Mouse (Mus musculus) CH12.LX (cell line): ENCODE measurements around the gene Panx3. TPM values are rescaled to one million over a fixed set of nuclear protein-coding genes. Genes with fewer than 3 reads are reported as not detected.

Experiments used
- DNase-seq: peaks from one replicate; pipeline ENCODE4 v3.0.0-alpha.2; 2013; ENCODE audit errors: extremely low read depth
- H3K27ac ChIP-seq: 2 replicates; pipeline ENCODE4 v1.5.1; 2012; ENCODE audit warnings: low read depth, mild to moderate bottlenecking, control low read depth, moderate library complexity; ENCODE audit not compliant: insufficient read depth
- H3K27me3 ChIP-seq: replicated peaks from 2 replicates; pipeline ENCODE3; 2012; ENCODE audit warnings: inconsistent platforms
- H3K36me3 ChIP-seq, 2 experiments: replicated peaks in 1 of 2; 2 replicates each; pipeline versions ENCODE3 to v1.6.1; 2012; ENCODE audit warnings: inconsistent platforms in 1 of 2, low read length in 1 of 2, mild to moderate bottlenecking in 1 of 2, mixed read lengths in 1 of 2, moderate library complexity in 1 of 2; ENCODE audit not compliant: control insufficient read depth in 1 of 2, insufficient read depth in 1 of 2
- H3K4me1 ChIP-seq, 2 experiments: 2 replicates each; pipeline ENCODE4 v1.6.1; 2012; ENCODE audit warnings: inconsistent platforms in 1 of 2, moderate library complexity in 1 of 2; ENCODE audit not compliant: insufficient read depth in 2 of 2, control insufficient read depth in 1 of 2
- H3K4me2 ChIP-seq: 2 replicates; pipeline ENCODE4 v1.6.1; 2012; ENCODE audit warnings: low read depth, mild to moderate bottlenecking, control low read depth; ENCODE audit not compliant: poor library complexity, insufficient read depth, severe bottlenecking
- H3K4me3 ChIP-seq, 3 experiments: fragments of 150-350 bp in 1 of 3; sonication (generic) in 1 of 3; replicated peaks in 1 of 3; 2 replicates each; pipeline versions ENCODE3 to v1.5.1; 2011 to 2012; ENCODE audit warnings: low read depth in 2 of 3, low read length in 2 of 3, mild to moderate bottlenecking in 2 of 3, moderate library complexity in 2 of 3, control low read depth in 1 of 3, improper control_type of control experiment in 1 of 3, inconsistent platforms in 1 of 3, mixed read lengths in 1 of 3; ENCODE audit not compliant: poor library complexity in 1 of 3
- H3K79me2 ChIP-seq: replicated peaks from 2 replicates; pipeline ENCODE4 v1.6.1; 2012; ENCODE audit warnings: mild to moderate bottlenecking, moderate library complexity; ENCODE audit not compliant: control insufficient read depth, poor library complexity, insufficient read depth, severe bottlenecking; ENCODE audit errors: extremely low read depth
- H3K9ac ChIP-seq: 2 replicates; pipeline ENCODE4 v1.6.1; 2012; ENCODE audit warnings: low read depth, mild to moderate bottlenecking, control low read depth, moderate library complexity; ENCODE audit not compliant: insufficient read depth
- H3K9me3 ChIP-seq: replicated peaks from 2 replicates; pipeline ENCODE3; 2012; ENCODE audit warnings: low read length, inconsistent platforms, mixed read lengths
- BHLHE40 ChIP-seq: IDR thresholded peaks from 2 replicates; pipeline ENCODE4 v1.6.1; 2011; ENCODE audit warnings: mild to moderate bottlenecking, low read depth, low read length, improper control_type of control experiment
- CHD1 ChIP-seq: IDR thresholded peaks from 2 replicates; pipeline ENCODE4 v1.6.1; 2012; ENCODE audit warnings: low read depth, low read length, improper control_type of control experiment, inconsistent platforms
- CHD2 ChIP-seq: IDR thresholded peaks from 2 replicates; pipeline ENCODE4 v1.6.1; 2011; ENCODE audit warnings: low read length, improper control_type of control experiment
- E2F4 ChIP-seq: IDR thresholded peaks from 2 replicates; pipeline ENCODE4 v1.6.1; 2011; ENCODE audit warnings: low read depth, low read length, improper control_type of control experiment; ENCODE audit not compliant: insufficient replicate concordance
- ELF1 ChIP-seq: IDR thresholded peaks from 2 replicates; pipeline ENCODE4 v1.6.1; 2014; ENCODE audit warnings: low read depth, mild to moderate bottlenecking, inconsistent platforms, low read length, improper control_type of control experiment
- EP300 ChIP-seq: IDR thresholded peaks from 2 replicates; pipeline ENCODE4 v1.6.1; 2011; ENCODE audit warnings: low read length, improper control_type of control experiment
- ETS1 ChIP-seq: conservative IDR thresholded peaks from 2 replicates; pipeline ENCODE4 v1.6.1; 2012; ENCODE audit warnings: low read depth, mild to moderate bottlenecking, inconsistent platforms, low read length, improper control_type of control experiment, moderate library complexity
- HCFC1 ChIP-seq: IDR thresholded peaks from 2 replicates; pipeline ENCODE4 v1.6.1; 2012; ENCODE audit warnings: low read depth, mild to moderate bottlenecking, inconsistent platforms, low read length, improper control_type of control experiment
- IRF4 ChIP-seq: IDR thresholded peaks from 2 replicates; pipeline ENCODE4 v1.6.1; 2014; ENCODE audit warnings: low read depth, mild to moderate bottlenecking, inconsistent platforms, low read length, improper control_type of control experiment
- MAFK ChIP-seq: IDR thresholded peaks from 2 replicates; pipeline ENCODE4 v1.6.1; 2011; ENCODE audit warnings: low read length, improper control_type of control experiment; ENCODE audit not compliant: insufficient replicate concordance
- MAX ChIP-seq: IDR thresholded peaks from 2 replicates; pipeline ENCODE4 v1.6.1; 2011; ENCODE audit warnings: low read length, improper control_type of control experiment
- MEF2A ChIP-seq: IDR thresholded peaks from 2 replicates; pipeline ENCODE4 v1.6.1; 2014; ENCODE audit warnings: low read depth, mild to moderate bottlenecking, inconsistent platforms, low read length, improper control_type of control experiment, borderline replicate concordance
- MXI1 ChIP-seq: IDR thresholded peaks from 2 replicates; pipeline ENCODE4 v1.6.1; 2011; ENCODE audit warnings: mild to moderate bottlenecking, low read depth, low read length, improper control_type of control experiment
- MYC ChIP-seq: IDR thresholded peaks from 2 replicates; pipeline ENCODE4 v1.6.1; 2011; ENCODE audit warnings: low read depth, mild to moderate bottlenecking, improper control_type of control experiment, low read length
- NELFE ChIP-seq: IDR thresholded peaks from 2 replicates; pipeline ENCODE4 v1.6.1; 2011; ENCODE audit warnings: low read depth, low read length, improper control_type of control experiment
- NRF1 ChIP-seq: IDR thresholded peaks from 2 replicates; pipeline ENCODE4 v1.6.1; 2014; ENCODE audit warnings: low read depth, mild to moderate bottlenecking, inconsistent platforms, low read length, improper control_type of control experiment, moderate library complexity
- PAX5 ChIP-seq: IDR thresholded peaks from 2 replicates; pipeline ENCODE4 v1.6.1; 2012; ENCODE audit warnings: low read length, inconsistent platforms, mixed read lengths
- POLR2A ChIP-seq: IDR thresholded peaks from 2 replicates; pipeline ENCODE4 v1.6.1; 2011; ENCODE audit warnings: low read depth, mild to moderate bottlenecking, improper control_type of control experiment, low read length
- POLR2AphosphoS2 ChIP-seq: IDR thresholded peaks from 2 replicates; pipeline ENCODE4 v1.6.1; 2011; ENCODE audit warnings: low read depth, low read length, improper control_type of control experiment
- RAD21 ChIP-seq: IDR thresholded peaks from 2 replicates; pipeline ENCODE4 v1.6.1; 2011; ENCODE audit warnings: low read depth, mild to moderate bottlenecking, low read length, improper control_type of control experiment, moderate library complexity
- RCOR1 ChIP-seq: conservative IDR thresholded peaks from 2 replicates; pipeline ENCODE4 v1.6.1; 2012; ENCODE audit warnings: low read depth, mild to moderate bottlenecking, inconsistent platforms, low read length, improper control_type of control experiment
- SIN3A ChIP-seq: IDR thresholded peaks from 2 replicates; pipeline ENCODE4 v1.6.1; 2012; ENCODE audit warnings: low read length, improper control_type of control experiment, inconsistent platforms
- SMC3 ChIP-seq: IDR thresholded peaks from 2 replicates; pipeline ENCODE4 v1.6.1; 2011; ENCODE audit warnings: low read depth, low read length, improper control_type of control experiment
- TBP ChIP-seq: conservative IDR thresholded peaks from 2 replicates; pipeline ENCODE4 v1.6.1; 2011; ENCODE audit warnings: low read depth, low read length, improper control_type of control experiment
- UBTF ChIP-seq: IDR thresholded peaks from 2 replicates; pipeline ENCODE4 v1.6.1; 2012; ENCODE audit warnings: low read depth, mild to moderate bottlenecking, inconsistent platforms, low read length, improper control_type of control experiment, moderate library complexity
- USF1 ChIP-seq: IDR thresholded peaks from 2 replicates; pipeline ENCODE4 v1.6.1; 2014; ENCODE audit warnings: low read depth, mild to moderate bottlenecking, inconsistent platforms, low read length, improper control_type of control experiment
- USF2 ChIP-seq: conservative IDR thresholded peaks from 2 replicates; pipeline ENCODE4 v1.6.1; 2011; ENCODE audit warnings: low read depth, low read length, improper control_type of control experiment
- ZKSCAN1 ChIP-seq: IDR thresholded peaks from 2 replicates; pipeline ENCODE4 v1.6.1; 2012; ENCODE audit warnings: low read depth, inconsistent platforms, low read length, improper control_type of control experiment, borderline replicate concordance
- ZMIZ1 ChIP-seq: IDR thresholded peaks from 2 replicates; pipeline ENCODE4 v1.6.1; 2012; ENCODE audit warnings: low read depth, mild to moderate bottlenecking, inconsistent platforms, low read length, improper control_type of control experiment
- dilution Hi-C: fragments of 300-500 bp; cut with MboI; formaldehyde crosslinking; loops from 2 replicates; pipeline ENCODE4 v1.14.3; 2020; ENCODE audit warnings: low sequenced_read_pairs; ENCODE audit not compliant: extremely low pct_unique_long_range_greater_than_20kb, extremely low pct_ligation_motif_present
- in situ Hi-C: fragments of 300-500 bp; cut with MboI; formaldehyde crosslinking; loops from 3 replicates; pipeline ENCODE4 v1.14.3; 2019; ENCODE audit warnings: low sequenced_read_pairs, low pct_ligation_motif_present, low pct_unique_long_range_greater_than_20kb, mixed read lengths
- polyA plus RNA-seq: library from polyadenylated mRNA; unstranded; fragments of >175 nt; gene quantifications from 2 replicates; pipeline ENCODE4 v1.2.1, GENCODE M21; 2012; ENCODE audit warnings: low read depth; ENCODE audit not compliant: insufficient read length
- total RNA-seq, 2 experiments: library from RNA; depleted of rRNA; stranded (reverse); fragments of 300-350 nt in 1 of 2; fragments of >200 nt in 1 of 2; gene quantifications; 2 replicates each; pipeline ENCODE4 v1.2.3; 2012 to 2014

Gene Panx3
- total and polyA plus RNA-seq, 3 experiments, result not detected

- dilution Hi-C loops, result no loop called here
- no peaks in the 10 kb centered on the region for H3K9me3 ChIP-seq
- in situ Hi-C loops, result no loop called here
- peak within 1 kb of the TSS; percentile 70 for H3K27ac ChIP-seq
- peaks cover 0 to 8% of the 10 kb centered on the region in 2 experiments; a peak in 2 of 4 replicates for H3K4me1 ChIP-seq
- no peaks in the 10 kb centered on the region for H3K27me3 ChIP-seq
- peak; percentile 83 for TF ChIP-seq MYC
- TF ChIP-seq ZKSCAN1, result no peak
- peak; percentile 91 for TF ChIP-seq NELFE
- TF ChIP-seq ELF1, result peak; percentile 91
- peak; percentile 86 for TF ChIP-seq BHLHE40
- TF ChIP-seq IRF4, result 0 out of 2 replicates have a peak, but pooled peaks have one; percentile 27
- TF ChIP-seq ETS1, result no peak; the same call in 1 of the 2 replicates
- peak; percentile 87 for TF ChIP-seq POLR2A
- peak; percentile 78; the same call in 1 of the 2 replicates for TF ChIP-seq MAX
- TF ChIP-seq MAFK, result no peak
- no peak for TF ChIP-seq SMC3
- no peak for TF ChIP-seq EP300
- TF ChIP-seq RAD21, result no peak
- TF ChIP-seq ZMIZ1, result no peak
- no peak for TF ChIP-seq USF2
- no peak for TF ChIP-seq UBTF
- TF ChIP-seq CHD1, result 0 out of 2 replicates have a peak, but pooled peaks have one; percentile 7
- no peak for TF ChIP-seq PAX5
- peak; percentile 57 for TF ChIP-seq TBP
- TF ChIP-seq MXI1, result peak; percentile 87
- TF ChIP-seq E2F4, result no peak
- no peak for TF ChIP-seq MEF2A
- peak; percentile 89 for TF ChIP-seq NRF1
- no peak for TF ChIP-seq POLR2AphosphoS2
- TF ChIP-seq SIN3A, result no peak
- peak; percentile 59 for TF ChIP-seq HCFC1
- no peak for TF ChIP-seq CHD2
- no peak for TF ChIP-seq USF1
- no peak for TF ChIP-seq RCOR1
- H3K4me3 ChIP-seq, result peak within 1 kb of the TSS; percentile 70 to 97 (median 90)
- H3K9ac ChIP-seq, result peak within 1 kb of the TSS; percentile 85
- peaks cover 23 to 30% of the 10 kb centered on the region in 2 experiments for H3K36me3 ChIP-seq
- DNase-seq, result peak; percentile 71
- peaks cover 13% of the 10 kb centered on the region; the same call in 1 of the 2 replicates for H3K79me2 ChIP-seq
- peak within 1 kb of the TSS; percentile 73; the same call in 1 of the 2 replicates for H3K4me2 ChIP-seq
Observed at GRCm38 (mm10) chr9:37656931-37657481, 12.0 kb downstream of the Panx3 start, which contains the start of gene Tbrg1. Gene Tbrg1, minus strand, starts transcription at chr9:37657312.
